Mouse (Mus musculus): ENCODE measurements around the gene Tfec. TPM values are rescaled to one million over a fixed set of nuclear protein-coding genes. Genes with fewer than 3 reads are reported as not detected.

Tfec gene
- polyA plus RNA-seq, 2 experiments: 0.91 to 1.5 TPM

DNA sequence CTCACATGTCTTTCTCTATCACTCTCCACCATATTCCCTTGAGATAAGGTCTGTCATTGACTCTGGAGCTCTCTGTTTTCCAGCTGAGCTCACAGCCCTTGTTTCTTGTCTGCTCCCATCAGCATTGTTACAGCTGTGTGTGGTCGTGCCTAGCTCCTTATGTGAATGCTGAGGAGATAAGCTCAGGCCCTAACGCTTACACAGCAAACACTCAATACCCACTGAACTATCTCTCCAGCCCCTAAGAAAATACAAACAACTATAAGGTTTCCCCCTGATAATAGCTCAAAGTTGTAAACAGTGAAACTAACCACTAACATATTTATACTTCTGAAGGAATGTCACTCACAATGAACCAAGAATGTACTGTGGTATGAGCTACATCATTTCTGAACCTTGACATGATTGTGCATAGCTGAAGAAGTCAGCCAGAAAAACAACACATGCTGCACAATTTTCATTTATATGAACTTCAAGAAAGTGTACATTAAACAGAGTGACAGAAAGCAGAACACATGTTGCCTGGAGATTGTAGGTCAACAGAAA lies 21.9 kb upstream of the Tfec start:
- no peaks in the 10 kb centered on the region for H3K9me3 ChIP-seq (ENCODE audit: control insufficient read depth, low read length)
- H3K4me1 ChIP-seq (ENCODE audit: control insufficient read depth, insufficient read depth, low read length): no peaks in the 10 kb centered on the region
- H3K4me2 ChIP-seq (replicated peaks; ENCODE audit: low read depth, low read length, severe bottlenecking): no peak overlapping the region
- H3K4me3 ChIP-seq (replicated peaks; ENCODE audit: low read length): no peak overlapping the region
- no peak overlapping the region for H3K9ac ChIP-seq (ENCODE audit: low read depth, low read length, severe bottlenecking)
- H3K27ac ChIP-seq (replicated peaks; ENCODE audit: low read depth, low read length): no peak overlapping the region
- no peaks in the 10 kb centered on the region for H3K36me3 ChIP-seq (ENCODE audit: control insufficient read depth, insufficient read depth, low read length)
- WGBS: 64% methylated on average over 2 of the region's 2 CpGs
- no peak for DNase-seq (ENCODE audit: low spot score)
- no peaks in the 10 kb centered on the region for H3K27me3 ChIP-seq (ENCODE audit: control insufficient read depth, insufficient read depth, low read length)
- no peak for ATAC-seq (ENCODE audit: low FRiP score, low read depth)
- no peak for TF ChIP-seq POLR2A (IDR thresholded peaks at IDR 0.05; ENCODE audit: borderline replicate concordance, extremely low read depth, insufficient read depth, insufficient read length)

DNA sequence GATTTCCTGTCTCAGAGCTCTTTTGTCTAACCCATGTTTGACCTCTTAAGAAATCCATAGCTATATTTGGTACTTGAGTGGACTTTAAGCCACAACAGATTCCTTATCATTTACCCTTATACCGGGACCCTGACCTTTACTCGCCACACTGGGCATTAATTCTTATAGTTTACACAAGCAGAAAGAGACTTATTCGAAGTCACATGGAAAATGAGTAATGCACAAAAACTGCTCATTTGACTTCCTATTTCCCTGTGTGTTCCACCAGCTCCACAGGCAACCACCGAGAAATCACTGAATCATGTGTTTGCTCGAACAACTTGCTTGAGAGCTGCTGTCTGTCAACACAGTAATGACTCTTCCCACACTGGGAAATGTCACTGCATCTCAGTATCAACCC lies 6.4 kb downstream of the Tfec start:
- DNase-seq (ENCODE audit: low spot score) (no peak), ATAC-seq (ENCODE audit: low FRiP score, low read depth) (no peak)
- H3K9me3 ChIP-seq (ENCODE audit: control insufficient read depth, low read length): no peaks in the 10 kb centered on the region
- H3K4me1 ChIP-seq (ENCODE audit: control insufficient read depth, insufficient read depth, low read length): no peaks in the 10 kb centered on the region
- H3K27ac ChIP-seq (replicated peaks; ENCODE audit: low read depth, low read length): no peak overlapping the region
- no peak for TF ChIP-seq POLR2A (IDR thresholded peaks at IDR 0.05; ENCODE audit: borderline replicate concordance, extremely low read depth, insufficient read depth, insufficient read length)
- no peak overlapping the region for H3K4me3 ChIP-seq (replicated peaks; ENCODE audit: low read length)
- WGBS: 83% methylated on average over 5 of the region's 5 CpGs
- no peaks in the 10 kb centered on the region for H3K27me3 ChIP-seq (ENCODE audit: control insufficient read depth, insufficient read depth, low read length)
- no peaks in the 10 kb centered on the region for H3K36me3 ChIP-seq (ENCODE audit: control insufficient read depth, insufficient read depth, low read length)
- H3K9ac ChIP-seq (ENCODE audit: low read depth, low read length, severe bottlenecking): no peak overlapping the region
- no peak overlapping the region for H3K4me2 ChIP-seq (replicated peaks; ENCODE audit: low read depth, low read length, severe bottlenecking)

DNA sequence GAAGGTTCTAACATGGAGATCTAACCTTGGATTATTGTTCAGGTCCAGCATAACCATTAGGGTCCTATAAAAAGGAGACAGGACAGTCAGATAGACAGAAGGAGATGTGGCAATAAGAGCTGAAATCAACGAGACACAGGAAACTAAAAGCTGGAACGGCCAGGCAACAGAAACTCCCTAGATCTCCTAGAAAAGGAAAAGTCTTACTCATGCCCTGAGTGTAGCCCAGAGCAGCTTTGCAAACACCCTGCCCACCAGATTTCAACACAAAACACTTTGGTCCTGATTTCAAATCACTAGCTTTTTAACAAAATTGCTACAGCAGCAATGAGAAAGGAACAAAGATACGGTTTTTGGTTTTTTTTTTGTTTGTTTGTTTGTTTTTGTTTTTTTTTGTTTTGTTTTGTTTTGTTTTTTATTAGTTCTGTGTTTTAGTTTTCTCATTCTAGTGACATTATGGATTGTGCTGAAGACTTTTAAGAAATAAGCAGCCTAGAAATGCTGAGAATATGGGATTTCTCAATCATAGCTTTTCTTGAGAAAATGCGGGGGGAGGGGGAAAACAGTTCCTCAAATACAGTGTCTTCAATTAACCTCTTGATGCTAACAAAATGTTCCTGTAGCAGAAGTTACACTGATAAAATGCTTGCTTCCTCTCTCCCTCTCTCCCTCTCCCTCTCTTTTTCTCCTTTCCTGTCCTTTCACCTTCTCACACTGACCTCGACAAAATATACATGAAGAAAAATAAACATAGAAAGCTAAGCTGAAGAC lies 14.5 kb downstream of the Tfec start:
- DNase-seq (ENCODE audit: low spot score) (no peak), ATAC-seq (ENCODE audit: low FRiP score, low read depth) (no peak)
- H3K27ac ChIP-seq (replicated peaks; ENCODE audit: low read depth, low read length): no peak overlapping the region
- H3K9me3 ChIP-seq (ENCODE audit: control insufficient read depth, low read length): no peaks in the 10 kb centered on the region
- no peaks in the 10 kb centered on the region for H3K36me3 ChIP-seq (ENCODE audit: control insufficient read depth, insufficient read depth, low read length)
- TF ChIP-seq POLR2A (IDR thresholded peaks at IDR 0.05; ENCODE audit: borderline replicate concordance, extremely low read depth, insufficient read depth, insufficient read length): no peak
- no peaks in the 10 kb centered on the region for H3K4me1 ChIP-seq (ENCODE audit: control insufficient read depth, insufficient read depth, low read length)
- 71% methylated on average over 5 of the region's 5 CpGs for WGBS
- no peak overlapping the region for H3K4me3 ChIP-seq (replicated peaks; ENCODE audit: low read length)
- H3K27me3 ChIP-seq (ENCODE audit: control insufficient read depth, insufficient read depth, low read length): no peaks in the 10 kb centered on the region
- H3K4me2 ChIP-seq (replicated peaks; ENCODE audit: low read depth, low read length, severe bottlenecking): no peak overlapping the region
- no peak overlapping the region for H3K9ac ChIP-seq (ENCODE audit: low read depth, low read length, severe bottlenecking)

DNA sequence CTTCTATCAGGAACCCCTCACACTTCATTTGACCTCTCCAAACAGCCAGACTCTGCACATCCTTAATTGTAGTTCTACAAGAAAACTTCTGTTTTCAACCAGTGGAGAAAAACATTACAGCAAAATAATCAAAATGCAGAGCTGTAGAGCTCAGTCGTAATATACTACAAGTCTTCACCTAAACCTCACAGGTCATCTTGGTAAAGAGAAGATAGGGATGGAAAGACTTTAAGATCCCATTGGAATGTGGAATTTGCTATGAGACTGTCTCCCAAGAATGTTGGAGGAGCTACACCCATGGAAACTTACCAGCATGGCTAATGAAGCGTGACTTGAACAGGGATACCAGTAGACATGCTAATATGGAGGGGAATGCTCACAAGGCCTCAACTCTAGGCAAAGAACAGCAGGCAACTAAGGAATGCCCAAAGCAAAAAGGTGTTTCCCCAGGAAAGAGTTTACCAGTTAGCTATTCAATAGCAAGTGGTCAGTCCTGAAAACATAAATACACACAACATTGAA lies 24.2 kb downstream of the Tfec start:
- no peak for TF ChIP-seq POLR2A (IDR thresholded peaks at IDR 0.05; ENCODE audit: borderline replicate concordance, extremely low read depth, insufficient read depth, insufficient read length)
- ATAC-seq (ENCODE audit: low FRiP score, low read depth): no peak
- WGBS: 91% methylated on average over 2 of the region's 2 CpGs

DNA sequence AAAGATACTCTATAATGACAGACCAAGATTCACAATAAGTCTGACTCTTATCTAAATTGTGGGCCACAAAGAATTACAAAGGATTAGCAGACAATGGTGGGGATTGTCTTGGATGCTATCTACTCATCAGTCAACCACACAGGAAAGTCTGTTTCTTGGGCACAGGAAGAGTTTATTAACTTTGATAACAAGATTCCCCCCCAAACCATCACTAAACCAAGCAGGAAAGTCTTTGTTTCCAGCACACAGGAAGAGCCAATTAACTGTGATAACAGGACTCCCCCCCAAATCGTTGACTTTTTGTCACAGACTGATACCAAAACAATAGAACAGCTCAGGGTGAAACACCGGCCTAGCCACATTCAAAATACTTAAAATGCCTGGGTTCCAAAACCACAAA lies 28.2 kb downstream of the Tfec start:
- Histone ChIP-seq H3K4me1 (ENCODE audit: control insufficient read depth, insufficient read depth, low read length) (no peaks in the 10 kb centered on the region), H3K36me3 (ENCODE audit: control insufficient read depth, insufficient read depth, low read length) (no peaks in the 10 kb centered on the region), H3K27ac (replicated peaks; ENCODE audit: low read depth, low read length) (no peak overlapping the region), H3K9ac (ENCODE audit: low read depth, low read length, severe bottlenecking) (no peak overlapping the region), H3K27me3 (ENCODE audit: control insufficient read depth, insufficient read depth, low read length) (no peaks in the 10 kb centered on the region), H3K4me2 (replicated peaks; ENCODE audit: low read depth, low read length, severe bottlenecking) (no peak overlapping the region), H3K9me3 (ENCODE audit: control insufficient read depth, low read length) (no peaks in the 10 kb centered on the region), H3K4me3 (replicated peaks; ENCODE audit: low read length) (no peak overlapping the region)
- TF ChIP-seq POLR2A (IDR thresholded peaks at IDR 0.05; ENCODE audit: borderline replicate concordance, extremely low read depth, insufficient read depth, insufficient read length): no peak
- DNase-seq (ENCODE audit: low spot score): no peak
- WGBS: 77% methylated on average over 2 of the region's 2 CpGs
- no peak for ATAC-seq (ENCODE audit: low FRiP score, low read depth)

More for the DNA sequence above, 24.2 kb downstream of the Tfec start:
- H3K27me3 ChIP-seq (ENCODE audit: control insufficient read depth, insufficient read depth, low read length): no peaks in the 10 kb centered on the region
- no peaks in the 10 kb centered on the region for H3K9me3 ChIP-seq (ENCODE audit: control insufficient read depth, low read length)
- H3K9ac ChIP-seq (ENCODE audit: low read depth, low read length, severe bottlenecking): no peak overlapping the region
- H3K4me2 ChIP-seq (replicated peaks; ENCODE audit: low read depth, low read length, severe bottlenecking): no peak overlapping the region
- no peak overlapping the region for H3K27ac ChIP-seq (replicated peaks; ENCODE audit: low read depth, low read length)
- no peak overlapping the region for H3K4me3 ChIP-seq (replicated peaks; ENCODE audit: low read length)
- no peak for DNase-seq (ENCODE audit: low spot score)
- H3K4me1 ChIP-seq (ENCODE audit: control insufficient read depth, insufficient read depth, low read length): no peaks in the 10 kb centered on the region
- no peaks in the 10 kb centered on the region for H3K36me3 ChIP-seq (ENCODE audit: control insufficient read depth, insufficient read depth, low read length)
